Comparison of ENCODE assay signal across 8 mouse cellular contexts in the genomic region with DNA sequence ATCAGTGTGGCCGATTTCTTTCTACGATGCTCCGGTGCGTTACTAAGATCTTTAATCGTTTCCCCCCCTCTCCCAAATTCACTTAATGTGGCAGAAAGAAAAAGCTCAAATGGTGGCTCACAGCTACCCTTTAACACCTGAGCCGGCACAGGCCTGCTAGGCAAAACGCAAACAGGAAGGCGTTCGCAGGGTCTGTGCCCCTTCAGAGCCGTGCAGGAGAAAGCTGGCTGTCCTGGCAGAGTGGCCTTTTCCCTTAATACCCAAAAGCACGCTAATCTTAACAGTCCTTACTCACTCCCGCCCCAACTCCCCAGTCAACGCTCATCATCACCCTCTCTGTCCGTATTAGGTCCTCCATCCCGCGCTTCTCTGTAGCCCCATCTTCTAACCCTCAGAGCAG. TPM values are rescaled to one million over a fixed set of nuclear protein-coding genes. Genes with fewer than 3 reads are reported as not detected.
DNase-seq lines count a peak whose midpoint lies in the region; ATAC-seq and TF ChIP-seq lines count a peak whose summit lies in the region.

No protein-coding gene starts in this region.

- DNase-seq in heart, postnatal 10 days = no peak
- DNase-seq in ES-E14 (ENCODE audit: low read depth, low spot score) = no peak
- no peak for DNase-seq in midbrain, embryonic 10.5 days (ENCODE audit: low spot score)
- no peak for DNase-seq in left cerebral cortex, adult 9 months (ENCODE audit: low spot score in 2 of 2)
- no peak for DNase-seq in left cerebral cortex, adult 11 months (ENCODE audit: low spot score)
- DNase-seq in cerebellum, adult 11 months = no peak

- intact Hi-C loops in heart, postnatal 10 days (cut with DNase I) = loop anchor here (5.0 kb wide), 1 partner anchor 41 kb away; no protein-coding TSS in a partner anchor

- 2% methylated on average over 16 of the region's 16 CpGs for WGBS in heart, embryonic 11.5 days (ENCODE audit: insufficient replicate concordance)
- 0% methylated on average over 16 of the region's 16 CpGs for WGBS in hindbrain, embryonic 13.5 days
- WGBS in midbrain, embryonic 10.5 days = under 1% methylated on average over 16 of the region's 16 CpGs

- peak overlapping the region; percentile 97 for H3K27ac ChIP-seq in heart, embryonic 11.5 days (ENCODE audit: low read depth, low read length)
- peak overlapping the region; percentile 63; the same call in 1 of the 2 replicates for H3K27ac ChIP-seq in ES-E14 (ENCODE audit: insufficient read depth, low read depth, low read length, poor library complexity, severe bottlenecking)
- peak overlapping the region; percentile 94 for H3K27ac ChIP-seq in hindbrain, embryonic 13.5 days
- H3K27ac ChIP-seq in midbrain, embryonic 10.5 days (replicated peaks) = peak overlapping the region; percentile 95

- H3K4me1 ChIP-seq in heart, embryonic 11.5 days (ENCODE audit: control insufficient read depth, insufficient read depth, low read length) = peaks cover 12% of the 10 kb centered on the region
- peaks cover 7 to 10% of the 10 kb centered on the region in 2 experiments for H3K4me1 ChIP-seq in ES-E14 (ENCODE audit: control insufficient read depth in 2 of 2, insufficient read depth in 2 of 2, low read length in 2 of 2, poor library complexity in 1 of 2)
- peaks cover 39% of the 10 kb centered on the region for H3K4me1 ChIP-seq in hindbrain, embryonic 13.5 days (replicated peaks)
- peaks cover 45% of the 10 kb centered on the region for H3K4me1 ChIP-seq in midbrain, embryonic 10.5 days

- no peaks in the 10 kb centered on the region for H3K9me3 ChIP-seq in heart, embryonic 11.5 days (replicated peaks; ENCODE audit: control insufficient read depth, low read length)
- H3K9me3 ChIP-seq in ES-E14 (ENCODE audit: control insufficient read depth, insufficient read depth, low read depth, low read length) = no peaks in the 10 kb centered on the region
- H3K9me3 ChIP-seq in hindbrain, embryonic 13.5 days = no peaks in the 10 kb centered on the region
- no peaks in the 10 kb centered on the region for H3K9me3 ChIP-seq in midbrain, embryonic 10.5 days (replicated peaks)

- no peaks in the 10 kb centered on the region for H3K27me3 ChIP-seq in heart, embryonic 11.5 days (ENCODE audit: control insufficient read depth, insufficient read depth, low read length)
- 0 out of 2 replicates have a peak, but pooled peaks cover 4% of the 10 kb centered on the region for H3K27me3 ChIP-seq in hindbrain, embryonic 13.5 days
- H3K27me3 ChIP-seq in midbrain, embryonic 10.5 days (ENCODE audit: low read depth, poor library complexity, severe bottlenecking) = peaks cover 12% of the 10 kb centered on the region; the same call in 1 of the 2 replicates

- peak overlapping the region; percentile 96 for H3K9ac ChIP-seq in heart, embryonic 11.5 days (ENCODE audit: low read depth, low read length)
- H3K9ac ChIP-seq in ES-E14 (ENCODE audit: insufficient read depth, low read depth, low read length, poor library complexity, severe bottlenecking) = peak overlapping the region; percentile 85
- peak overlapping the region; percentile 91 for H3K9ac ChIP-seq in hindbrain, embryonic 13.5 days

- peak overlapping the region; percentile 92 for H3K4me2 ChIP-seq in heart, embryonic 11.5 days
- peak overlapping the region; percentile 81 for H3K4me2 ChIP-seq in hindbrain, embryonic 13.5 days

- peak overlapping the region; percentile 78 for H3K4me3 ChIP-seq in heart, embryonic 11.5 days (ENCODE audit: low read depth, low read length)
- H3K4me3 ChIP-seq in ES-E14 (ENCODE audit: insufficient read depth in 1 of 2, low read depth in 1 of 2, low read length in 2 of 2, poor library complexity in 1 of 2, severe bottlenecking in 1 of 2) = peak overlapping the region; percentile 74 to 77
- H3K4me3 ChIP-seq in hindbrain, embryonic 13.5 days = peak overlapping the region; percentile 79
- peak overlapping the region; percentile 78 for H3K4me3 ChIP-seq in midbrain, embryonic 10.5 days

- peaks cover under 1% of the 10 kb centered on the region; the same call in 1 of the 2 replicates for H3K36me3 ChIP-seq in heart, embryonic 11.5 days (ENCODE audit: control insufficient read depth, insufficient read depth, low read length)
- peaks cover 9% of the 10 kb centered on the region; the same call in 1 of the 2 replicates for H3K36me3 ChIP-seq in ES-E14 (ENCODE audit: control insufficient read depth, insufficient read depth, low read length, poor library complexity, severe bottlenecking)
- peaks cover 5% of the 10 kb centered on the region; the same call in 1 of the 2 replicates for H3K36me3 ChIP-seq in hindbrain, embryonic 13.5 days
- H3K36me3 ChIP-seq in midbrain, embryonic 10.5 days = peaks cover 24% of the 10 kb centered on the region

- ATAC-seq in heart, embryonic 11.5 days (replicated peaks; ENCODE audit: insufficient number of reproducible peaks, low FRiP score, low TSS enrichment) = no peak; the same call in 1 of the 2 replicates
- ATAC-seq in hindbrain, embryonic 13.5 days (ENCODE audit: low FRiP score) = peak; percentile 4; the same call in 1 of the 2 replicates

- in situ Hi-C loops in ES-E14 (cut with MboI; ENCODE audit: low sequenced_read_pairs in 2 of 2, unreplicated experiment in 2 of 2) = no loop called here

TF ChIP-seq in ES-E14, 5 proteins besides CTCF, POLR2A, EP300 and RAD21:
- TF ChIP-seq ZC3H11A (IDR thresholded peaks at IDR 0.05; ENCODE audit: borderline replicate concordance, low read depth, low read length) (no peak), ZNF384 (IDR thresholded peaks at IDR 0.05; ENCODE audit: low read depth, low read length) (no peak), CHD2 (IDR thresholded peaks at IDR 0.05; ENCODE audit: low read depth, low read length) (no peak), HCFC1 (IDR thresholded peaks at IDR 0.05; ENCODE audit: borderline replicate concordance, insufficient read depth, low read length) (no peak), MAFK (IDR thresholded peaks at IDR 0.05; ENCODE audit: insufficient read depth, low read depth, low read length) (no peak)

RNA-seq across cellular contexts. Expression of a gene that starts 1.4 kb away (rescaled TPM):
- 105 and 112 TPM in 2 replicates for polyA plus RNA-seq in heart, embryonic 11.5 days (2014; fragmentation: Nextera tagmentation; extraction: Ambion mirVana)
- 10 to 100 TPM; 35.0 to 36.3 TPM for total RNA-seq in heart, postnatal 10 days (2021)
- 240 and 389 TPM in 2 replicates for total RNA-seq in ES-E14 (2012; rRNA removed)
- 37.2 and 38.3 TPM in 2 replicates for polyA plus RNA-seq in hindbrain, embryonic 13.5 days (2015; fragmentation: Nextera tagmentation; extraction: Ambion mirVana)
- 216 and 218 TPM in 2 replicates for polyA plus RNA-seq in midbrain, embryonic 10.5 days (2016; fragmentation: Nextera tagmentation; extraction: Ambion mirVana)
